Mouse (Mus musculus): Measurements from ENCODE around the gene Ch25h. TPM values are rescaled to one million over a fixed set of nuclear protein-coding genes. Genes with fewer than 3 reads are reported as not detected.

Gene Ch25h
- not detected for polyA plus RNA-seq (2017; shearing (Covaris generic))

DNA sequence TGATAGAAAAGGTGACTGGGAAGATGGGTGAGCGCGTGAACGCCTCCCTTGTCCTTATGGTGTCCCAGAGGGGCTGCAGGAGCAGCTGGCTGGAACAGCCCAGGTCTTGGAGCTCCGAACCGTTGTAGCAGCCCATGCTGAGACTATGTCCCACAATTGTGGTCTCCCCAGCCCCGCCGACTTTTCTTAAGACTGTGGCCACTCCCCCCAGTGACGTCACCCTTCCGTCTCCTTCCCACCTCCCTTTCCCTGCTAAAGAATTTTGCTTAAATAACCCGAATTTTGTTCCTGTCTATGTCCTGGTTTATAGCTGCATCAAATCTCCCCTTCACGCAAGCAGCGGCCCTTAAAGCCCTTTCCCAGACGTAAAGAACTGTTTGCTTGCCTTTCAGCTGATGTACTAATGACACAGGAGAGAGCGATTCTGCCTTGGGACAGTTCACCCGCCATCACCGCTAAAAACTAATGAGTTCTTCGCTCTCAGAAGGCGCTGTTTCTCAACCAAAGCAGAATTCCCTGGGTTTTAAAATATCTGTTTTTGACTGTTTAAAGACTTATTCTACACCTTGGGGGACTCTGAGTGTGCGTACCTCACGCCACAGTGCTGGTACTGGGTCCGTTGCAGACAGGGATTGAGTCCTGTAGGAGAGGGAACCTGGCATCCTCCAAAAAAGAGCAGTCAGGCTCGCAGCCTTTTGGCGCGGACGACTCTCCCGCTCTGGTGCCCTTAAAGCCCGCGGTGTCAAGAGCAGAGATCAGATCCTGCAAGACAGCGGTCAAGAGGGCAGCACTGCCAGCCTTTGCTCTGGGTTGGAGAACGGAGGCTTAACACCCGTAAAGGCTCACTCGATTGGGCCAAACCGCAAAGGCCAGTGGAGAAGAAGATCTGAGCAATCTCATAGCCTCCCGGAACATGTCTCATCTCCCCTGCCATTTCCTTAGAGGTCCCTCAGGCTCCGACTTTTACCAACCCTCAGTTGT is at the start of gene Ch25h:
Ch25h (minus strand) TSS at position 174 of the 981 bp plus-strand sequence.

Other genes starting within 250 kb of the Ch25h start
- not detected for gene Acta2, start 219.6 kb downstream of the Ch25h start, polyA plus RNA-seq (2017; shearing (Covaris generic))
- 38.0 TPM for gene Fas, start 184.5 kb downstream of the Ch25h start, polyA plus RNA-seq (2017; shearing (Covaris generic))
- gene Lipa, start 52.3 kb upstream of the Ch25h start, polyA plus RNA-seq (2017; shearing (Covaris generic)), result 85.8 TPM
- 17.6 TPM for gene Ifit2, start 75.5 kb upstream of the Ch25h start, polyA plus RNA-seq (2017; shearing (Covaris generic))
- gene Ifit3, start 108.4 kb upstream of the Ch25h start, polyA plus RNA-seq (2017; shearing (Covaris generic)), result 4.6 TPM
- 10.3 TPM for gene Ifit1bl1, start 126.8 kb upstream of the Ch25h start, polyA plus RNA-seq (2017; shearing (Covaris generic))
- 0.46 TPM for gene Ifit3b, start 132.8 kb upstream of the Ch25h start, polyA plus RNA-seq (2017; shearing (Covaris generic))
- 0.34 TPM for gene Ifit1bl2, start 165.6 kb upstream of the Ch25h start, polyA plus RNA-seq (2017; shearing (Covaris generic))
- gene Ifit1, start 165.7 kb upstream of the Ch25h start, polyA plus RNA-seq (2017; shearing (Covaris generic)), result 4.4 TPM

Data from naive thymus-derived CD4-positive, alpha-beta T cell, adult 5 months (primary cell).